Mouse (Mus musculus) c-Kit-positive CD71-negative TER-119-negative erythroid progenitor cells, embryonic 14.5 days (primary cell): Measurements from ENCODE around the gene Vasp.

ENCODE experiments used
- DNase-seq: peaks from one replicate; pipeline ENCODE4 v3.0.0-alpha.2; 2013; ENCODE audit warnings: low read depth

Gene Vasp

GRCm38 (mm10) chr7:19236411-19236810 lies 35.2 kb downstream of the Vasp start:
- DNase-seq, result no peak

GRCm38 (mm10) chr7:19235092-19235671 lies 36.4 kb downstream of the Vasp start:
- DNase-seq, result no peak

- no peak for DNase-seq
These were observed 37.0 kb downstream of the Vasp start for GRCm38 (mm10) chr7:19234652-19235051.

- no peak for DNase-seq
These were observed 39.8 kb downstream of the Vasp start for GRCm38 (mm10) chr7:19231849-19232248.

GRCm38 (mm10) chr7:19230899-19231298 lies 40.7 kb downstream of the Vasp start:
- DNase-seq, result no peak

- no peak for DNase-seq
These were observed 41.5 kb downstream of the Vasp start for GRCm38 (mm10) chr7:19230041-19230580.

GRCm38 (mm10) chr7:19229404-19229803 lies 42.2 kb downstream of the Vasp start:
- DNase-seq, result no peak

- no peak for DNase-seq
These were observed 42.8 kb downstream of the Vasp start for GRCm38 (mm10) chr7:19228793-19229148.

GRCm38 (mm10) chr7:19227883-19228792 lies 43.5 kb downstream of the Vasp start, which contains the start of gene Opa3:
Gene Opa3, plus strand, starts transcription at chr7:19228334.
- DNase-seq, result peak; percentile 100

GRCm38 (mm10) chr7:19226817-19227797 lies 44.5 kb downstream of the Vasp start:
- no peak for DNase-seq

GRCm38 (mm10) chr7:19224933-19225332 lies 46.7 kb downstream of the Vasp start:
- no peak for DNase-seq

- no peak for DNase-seq
These were observed 48.7 kb downstream of the Vasp start for GRCm38 (mm10) chr7:19222875-19223274.

GRCm38 (mm10) chr7:19222189-19222588 lies 49.4 kb downstream of the Vasp start:
- no peak for DNase-seq

- DNase-seq, result no peak
These were observed 51.6 kb downstream of the Vasp start for GRCm38 (mm10) chr7:19220061-19220460.

GRCm38 (mm10) chr7:19217944-19218343 lies 53.7 kb downstream of the Vasp start:
- DNase-seq, result no peak

GRCm38 (mm10) chr7:19217492-19217891 lies 54.1 kb downstream of the Vasp start:
- DNase-seq, result no peak

- no peak for DNase-seq
These were observed 56.7 kb downstream of the Vasp start for GRCm38 (mm10) chr7:19214940-19215339.

- no peak for DNase-seq
These were observed 57.2 kb downstream of the Vasp start for GRCm38 (mm10) chr7:19214369-19214768.

GRCm38 (mm10) chr7:19213385-19213784 lies 58.2 kb downstream of the Vasp start:
- no peak for DNase-seq

- DNase-seq, result no peak
These were observed 59.4 kb downstream of the Vasp start, which contains the start of gene Gpr4 for GRCm38 (mm10) chr7:19211996-19212755. Gene Gpr4, plus strand, starts transcription at chr7:19212538.

GRCm38 (mm10) chr7:19211041-19211675 lies 60.5 kb downstream of the Vasp start:
- no peak for DNase-seq
